Mouse (Mus musculus): ENCODE measurements around the gene Tesc. TPM values are rescaled to one million over a fixed set of nuclear protein-coding genes. Genes with fewer than 3 reads are reported as not detected.

The Tesc gene
- total RNA-seq, 2 experiments from 2014 or later, result 0.59 to 0.64 TPM

DNA sequence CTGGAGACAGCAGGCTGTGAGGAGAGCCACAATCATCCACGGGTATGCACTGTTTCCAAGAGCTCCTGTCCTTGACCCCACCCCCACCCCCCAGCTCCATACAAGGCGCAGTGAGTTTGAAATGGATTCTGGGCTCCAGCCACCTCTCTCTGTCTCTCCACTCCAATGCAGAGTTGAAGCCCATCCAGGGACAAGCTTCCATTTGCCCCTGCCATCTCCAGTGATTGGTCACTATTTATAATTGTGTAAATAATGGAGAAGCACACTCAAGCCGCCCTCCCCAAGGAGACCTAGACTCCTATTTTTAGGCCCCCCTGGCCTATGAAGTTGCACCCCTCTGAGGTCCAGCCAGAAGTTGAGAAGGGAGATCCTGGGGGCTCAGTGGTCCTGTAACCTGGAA is 4.5 kb upstream of the Tesc start:
- TF ChIP-seq CTCF (IDR thresholded peaks at IDR 0.05), result no peak
- Histone ChIP-seq H3K4me3 (no peak overlapping the region), H3K27ac (no peak overlapping the region)
- intact Hi-C loops (cut with DNase I), result no loop called here
- no peak for DNase-seq

DNA sequence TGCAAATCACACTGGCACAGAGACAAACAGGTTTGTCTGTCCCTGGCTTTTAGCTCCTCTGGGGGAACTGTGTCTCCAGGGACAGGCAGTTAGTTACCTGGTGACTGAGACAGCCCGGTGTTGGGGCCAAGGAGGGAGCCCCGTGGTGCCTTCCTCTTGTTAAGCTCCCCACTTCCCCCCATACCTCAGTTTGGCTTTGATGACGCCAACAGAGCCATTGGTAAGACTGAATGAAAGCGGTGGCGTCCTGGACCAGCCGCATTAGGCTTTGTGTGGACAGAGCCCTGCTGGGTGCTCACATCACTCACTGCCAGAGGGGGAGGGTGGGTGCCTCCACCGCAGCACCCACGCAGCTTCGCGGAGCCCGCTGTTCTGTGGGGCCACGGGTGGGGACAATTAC is 1.7 kb upstream of the Tesc start:
- no peak for TF ChIP-seq CTCF (IDR thresholded peaks at IDR 0.05)
- intact Hi-C loops (cut with DNase I), result no loop called here
- H3K4me3 ChIP-seq, result no peak overlapping the region
- DNase-seq, result no peak
- no peak overlapping the region for H3K27ac ChIP-seq

DNA sequence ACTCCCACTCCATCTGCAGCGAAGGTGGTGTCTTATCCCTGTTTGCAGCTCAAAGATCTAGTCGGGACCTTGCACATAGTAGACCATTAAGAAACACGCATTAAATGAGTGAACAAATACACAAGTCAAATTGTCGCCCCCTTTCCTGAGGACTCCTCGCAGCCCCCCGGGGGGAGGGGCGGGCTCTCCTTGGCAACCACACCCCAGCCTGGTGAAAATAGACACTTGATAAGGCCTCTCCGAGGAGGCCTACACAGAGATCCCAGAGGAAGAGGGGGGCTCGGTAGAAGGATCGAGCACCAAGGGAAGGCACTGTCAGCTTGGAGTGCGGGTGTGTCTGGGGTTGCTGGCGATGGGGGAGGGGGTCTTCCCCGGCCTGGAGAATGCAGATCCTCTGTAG is 1.2 kb upstream of the Tesc start:
- no peak for TF ChIP-seq CTCF (IDR thresholded peaks at IDR 0.05)
- DNase-seq, result no peak
- Histone ChIP-seq H3K4me3 (no peak overlapping the region), H3K27ac (no peak overlapping the region)
- intact Hi-C loops (cut with DNase I), result no loop called here

DNA sequence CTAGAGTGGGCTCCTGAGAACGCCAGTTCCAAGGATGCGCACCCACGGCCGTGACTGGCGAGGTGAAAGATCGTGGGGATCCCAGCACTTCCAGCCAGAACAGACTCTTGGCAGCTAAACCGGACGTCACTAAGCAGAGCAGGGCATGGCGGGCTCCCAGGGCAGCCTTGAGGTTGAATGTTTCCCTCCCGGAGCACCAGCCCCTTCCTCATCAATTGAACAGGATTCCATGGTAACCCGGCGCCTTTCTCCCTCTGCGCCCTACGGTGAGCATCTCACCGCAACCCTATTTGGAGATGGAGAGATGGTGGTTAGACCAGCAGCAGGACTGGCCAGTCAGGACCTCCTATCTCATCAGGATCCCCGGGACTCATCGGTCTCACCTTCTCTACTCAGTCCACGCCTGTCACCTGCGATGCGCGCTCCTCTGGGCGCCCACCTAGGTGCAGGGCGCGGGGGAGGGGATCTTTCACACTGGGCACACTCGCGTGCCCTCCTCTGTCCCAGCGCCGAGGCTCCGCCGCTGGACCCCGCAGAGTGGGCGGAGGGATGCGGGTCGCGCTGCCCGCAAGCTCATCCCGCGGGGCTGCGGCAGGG is 344 bp upstream of the Tesc start:
- Histone ChIP-seq H3K4me3 (peak overlapping the region; percentile 72), H3K27ac (no peak overlapping the region)
- no peak for TF ChIP-seq CTCF (IDR thresholded peaks at IDR 0.05)
- intact Hi-C loops (cut with DNase I), result no loop called here
- DNase-seq, result no peak

DNA sequence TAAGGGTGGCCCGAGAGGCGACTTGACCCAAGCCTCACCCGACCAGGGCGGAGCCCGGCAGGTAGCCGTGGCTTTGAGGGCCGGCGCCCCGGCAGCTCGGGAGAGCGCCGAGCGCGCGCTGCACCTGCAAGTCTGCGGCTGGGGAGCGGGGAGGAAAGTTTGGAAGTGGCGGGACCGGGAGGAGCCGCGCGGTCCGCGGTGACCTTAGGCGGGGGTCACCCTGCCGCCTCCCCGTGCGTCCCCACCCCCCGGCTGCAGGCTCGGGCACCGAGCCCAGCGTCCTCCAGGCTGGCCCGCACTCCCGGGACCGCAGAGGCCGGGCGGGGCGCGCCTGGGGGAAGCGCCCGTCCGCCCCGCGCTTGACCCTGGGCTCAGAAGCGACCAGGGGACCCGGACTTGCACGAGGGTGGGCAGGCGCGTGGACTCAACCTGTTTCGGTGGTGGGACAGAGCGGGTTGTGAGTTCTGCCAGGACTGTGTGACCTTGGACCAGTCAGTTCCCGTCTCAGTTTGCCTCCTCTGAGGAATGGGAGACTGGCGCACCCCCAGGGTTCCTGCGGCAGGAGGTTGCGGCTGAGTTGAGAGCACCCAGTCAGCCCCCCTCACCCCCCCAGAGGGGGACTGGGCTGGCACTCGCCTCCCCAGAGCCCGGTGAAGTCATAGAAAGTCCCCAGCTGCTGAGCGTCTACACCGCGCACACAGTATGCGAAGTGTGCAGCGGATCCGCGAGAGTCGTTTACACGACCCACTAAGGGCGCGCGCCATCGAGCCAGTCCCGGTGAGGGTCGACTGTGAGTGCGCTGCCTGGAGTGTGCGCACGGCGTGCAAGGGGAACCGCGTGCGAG is 870 bp downstream of the Tesc start:
- H3K27ac ChIP-seq, result no peak overlapping the region
- no peak for TF ChIP-seq CTCF (IDR thresholded peaks at IDR 0.05)
- H3K4me3 ChIP-seq, result peak overlapping the region; percentile 72
- intact Hi-C loops (cut with DNase I), result no loop called here
- DNase-seq, result no peak

DNA sequence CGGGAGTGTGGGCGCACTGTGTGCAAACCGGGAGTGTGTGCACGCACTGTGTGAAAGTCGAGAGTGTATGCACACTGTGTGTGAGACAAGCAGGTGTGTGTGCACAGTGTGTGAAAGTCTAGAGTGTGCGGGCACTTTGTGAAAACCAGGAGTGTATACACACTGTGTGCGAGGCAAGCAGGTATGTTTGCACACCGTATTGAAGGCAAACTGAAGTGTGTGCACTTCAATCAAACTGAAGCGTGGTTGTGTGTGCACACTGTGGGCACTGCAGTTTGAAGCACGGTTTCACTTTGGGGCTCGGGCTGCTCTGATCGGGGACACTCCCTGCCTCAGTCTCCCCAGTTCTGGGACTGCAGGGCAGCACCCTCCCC is 1.5 kb downstream of the Tesc start:
- Histone ChIP-seq H3K4me3 (peak overlapping the region; percentile 72), H3K27ac (no peak overlapping the region)
- no peak for DNase-seq
- intact Hi-C loops (cut with DNase I), result no loop called here
- no peak for TF ChIP-seq CTCF (IDR thresholded peaks at IDR 0.05)

DNA sequence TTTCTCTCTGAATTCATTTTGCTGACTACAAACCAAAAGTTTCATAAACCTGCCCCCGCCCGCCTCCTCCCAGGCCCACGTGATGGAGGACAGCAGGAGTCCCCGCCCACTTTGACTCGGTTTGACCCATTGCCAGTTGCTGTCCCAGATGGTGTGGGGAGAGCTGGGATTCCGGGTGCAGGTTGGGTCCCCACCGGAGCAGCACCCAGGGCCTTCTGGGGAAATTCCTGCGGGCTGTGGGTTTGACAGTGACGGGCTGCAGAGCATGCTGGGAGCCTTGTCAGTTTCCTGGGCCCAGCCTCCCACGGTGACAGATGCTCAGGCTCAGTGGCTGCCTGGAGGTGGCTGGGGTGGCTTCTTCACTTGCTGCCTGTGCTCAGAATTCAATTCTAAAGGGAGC is 1.9 kb downstream of the Tesc start:
- Histone ChIP-seq H3K27ac (no peak overlapping the region), H3K4me3 (peak overlapping the region; percentile 72)
- DNase-seq, result no peak
- TF ChIP-seq CTCF (IDR thresholded peaks at IDR 0.05), result no peak
- intact Hi-C loops (cut with DNase I), result no loop called here

DNA sequence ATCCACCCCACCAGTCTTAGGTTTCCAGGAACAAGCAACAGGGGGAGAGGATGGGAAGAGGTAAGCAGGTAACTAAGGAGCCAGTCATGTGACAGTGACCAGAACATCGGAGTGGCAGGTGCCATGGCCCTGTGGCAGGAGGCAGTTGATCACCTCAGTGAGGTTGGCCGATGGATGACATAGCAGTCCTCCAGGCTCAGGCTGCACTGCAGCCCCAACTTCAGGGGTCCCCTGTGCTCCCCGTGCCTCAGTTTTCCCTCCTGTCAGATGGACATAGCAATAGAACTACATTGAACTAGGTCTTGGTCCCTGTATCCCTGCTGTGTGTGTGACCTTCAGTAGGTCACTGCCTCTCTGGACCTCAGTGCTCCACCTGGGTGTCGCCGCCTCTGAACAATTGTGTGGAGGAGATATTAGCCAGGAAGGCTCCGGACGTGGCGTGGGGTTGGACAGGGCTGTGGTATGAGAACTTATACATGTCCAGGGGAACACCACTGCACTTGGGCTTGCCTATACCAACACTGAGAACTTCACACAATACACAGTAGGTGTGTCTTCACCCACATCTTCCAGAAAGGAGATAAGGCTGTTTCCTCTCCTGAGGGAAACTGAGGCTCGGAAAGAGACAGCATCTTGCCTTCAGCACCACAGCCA is 2.6 kb downstream of the Tesc start:
- Histone ChIP-seq H3K27ac (no peak overlapping the region), H3K4me3 (no peak overlapping the region)
- intact Hi-C loops (cut with DNase I), result no loop called here
- no peak for DNase-seq
- TF ChIP-seq CTCF (IDR thresholded peaks at IDR 0.05), result no peak

DNA sequence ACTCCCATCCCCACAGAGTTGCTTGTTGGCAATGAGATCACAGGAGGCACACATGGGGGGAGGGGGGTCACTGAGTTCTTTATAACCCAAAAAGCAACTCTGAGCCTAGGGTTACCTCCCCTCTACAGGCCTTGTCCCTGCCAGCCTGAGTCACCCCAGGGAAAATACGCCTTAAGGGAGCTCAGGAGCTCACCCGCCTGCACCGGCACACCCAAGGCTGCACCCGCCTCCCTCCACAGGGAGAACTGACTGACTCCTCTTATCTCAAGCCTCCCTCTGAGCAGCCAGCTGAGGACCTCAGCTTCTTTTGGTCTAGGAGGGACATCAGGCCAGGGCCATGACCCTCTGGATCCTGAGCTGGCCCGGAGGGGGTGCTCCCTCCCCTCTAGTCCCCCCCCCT is 3.5 kb downstream of the Tesc start:
- DNase-seq, result no peak
- intact Hi-C loops (cut with DNase I), result no loop called here
- H3K4me3 ChIP-seq, result no peak overlapping the region
- H3K27ac ChIP-seq, result no peak overlapping the region
- no peak for TF ChIP-seq CTCF (IDR thresholded peaks at IDR 0.05)

DNA sequence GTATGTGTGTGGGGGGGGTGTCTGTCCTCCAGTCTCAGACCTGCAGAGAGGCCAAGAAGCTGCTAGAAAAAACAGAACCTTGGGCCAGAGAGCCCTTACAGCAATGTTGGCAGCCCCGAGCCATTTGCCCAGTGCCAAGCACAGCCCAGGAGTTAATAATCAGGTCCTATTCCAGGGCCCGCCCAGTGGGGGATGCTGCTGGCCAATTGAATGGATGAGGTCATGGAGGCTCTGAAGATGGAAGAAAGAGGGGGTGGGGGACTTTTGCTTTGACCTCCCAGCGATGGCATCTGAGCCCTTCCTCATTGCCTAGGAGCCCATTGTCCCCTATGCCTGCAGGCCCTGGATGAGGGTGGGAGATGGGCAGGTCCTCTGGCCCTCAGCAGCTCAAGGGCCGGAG is 4.0 kb downstream of the Tesc start:
- Histone ChIP-seq H3K4me3 (no peak overlapping the region), H3K27ac (no peak overlapping the region)
- no peak for TF ChIP-seq CTCF (IDR thresholded peaks at IDR 0.05)
- DNase-seq, result no peak
- intact Hi-C loops (cut with DNase I), result no loop called here

DNA sequence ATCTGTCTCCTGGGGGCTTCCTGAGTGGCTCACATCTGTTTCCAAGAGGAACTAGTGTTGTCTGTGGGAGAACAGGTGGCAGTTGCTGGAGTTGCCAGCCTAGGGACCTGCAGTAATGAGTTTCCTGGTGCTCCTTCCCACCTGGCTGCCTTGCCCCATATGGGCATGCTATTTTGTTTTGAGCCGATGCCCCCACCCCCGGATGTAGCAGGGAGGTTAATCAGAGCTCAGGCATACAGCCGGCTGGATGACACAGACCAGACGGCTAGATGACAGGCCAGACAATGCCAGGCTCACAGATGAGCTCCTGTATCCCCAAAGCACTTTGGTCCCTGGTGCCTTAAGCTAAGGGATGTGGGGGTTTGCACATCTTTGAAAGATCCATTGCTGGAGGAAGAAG is 5.8 kb downstream of the Tesc start:
- intact Hi-C loops (cut with DNase I), result no loop called here
- H3K27ac ChIP-seq, result no peak overlapping the region
- TF ChIP-seq CTCF (IDR thresholded peaks at IDR 0.05), result no peak
- H3K4me3 ChIP-seq, result no peak overlapping the region
- no peak for DNase-seq

DNA sequence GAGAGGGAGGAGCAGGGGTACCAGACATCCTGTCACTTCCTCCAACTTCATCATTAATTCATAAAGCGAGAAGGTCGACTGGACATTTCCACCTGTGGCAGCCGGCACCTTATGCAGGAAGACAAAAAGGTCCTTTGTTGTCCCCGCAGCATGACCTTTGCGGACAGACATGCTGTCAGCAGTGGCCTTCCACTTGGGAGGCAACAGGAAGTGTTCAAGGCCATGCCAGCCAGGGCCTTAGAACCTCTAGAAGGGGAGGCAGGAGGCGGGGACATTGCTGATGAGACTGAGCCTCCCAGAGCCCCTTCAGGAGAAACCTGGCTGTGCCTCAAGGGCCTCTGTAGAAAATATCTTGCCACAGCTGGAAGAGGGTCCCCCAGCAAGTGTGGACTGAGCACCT is 6.2 kb downstream of the Tesc start:
- no peak for TF ChIP-seq CTCF (IDR thresholded peaks at IDR 0.05)
- DNase-seq, result no peak
- intact Hi-C loops (cut with DNase I), result no loop called here
- Histone ChIP-seq H3K27ac (no peak overlapping the region), H3K4me3 (no peak overlapping the region)

DNA sequence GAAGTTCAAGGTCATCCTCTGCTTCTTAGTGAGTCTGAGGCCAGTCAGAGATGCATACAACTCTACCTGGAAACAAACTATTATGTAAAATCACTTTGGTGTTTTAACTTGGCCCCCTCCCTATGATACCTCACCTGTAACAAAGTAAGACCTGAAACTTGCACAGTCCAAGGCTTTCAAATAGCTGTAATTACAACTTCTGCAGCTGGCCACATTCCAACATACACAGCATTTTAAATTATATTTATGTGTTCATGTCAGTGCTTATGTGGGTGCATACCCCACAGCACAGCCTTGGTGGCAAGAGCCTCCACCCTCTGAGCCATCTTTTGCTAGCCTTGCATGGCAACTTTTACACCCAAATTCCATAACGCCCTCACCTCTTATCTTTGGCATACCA is 7.1 kb downstream of the Tesc start:
- no peak for DNase-seq
- H3K4me3 ChIP-seq, result no peak overlapping the region
- intact Hi-C loops (cut with DNase I), result no loop called here
- no peak for TF ChIP-seq CTCF (IDR thresholded peaks at IDR 0.05)
- no peak overlapping the region for H3K27ac ChIP-seq

Measured in gastrocnemius, adult 2 months (tissue).